Mouse (Mus musculus) spleen, postnatal 36 days (tissue): ENCODE measurements at regions not wholly inside any gene's neighbourhood (a gene's known extent, or its start where the extent isn't known, plus 50 kb on each side); places are given as distances from the start of the nearest gene placed in this dataset.
A peak's percentile ranks its signal among the peaks of the same experiment; 100 is the strongest.

Source experiments
- DNase-seq, 2 experiments: peaks; one replicate each; pipeline ENCODE4 v3.0.0; 2022; ENCODE audit warnings: low spot score in 2 of 2, mixed read lengths in 1 of 2

GRCm38 (mm10) chr3:131056893-131057660, 53.2 kb upstream of the Lef1 start:
- peak; percentile 71 to 77 for DNase-seq

DNA sequence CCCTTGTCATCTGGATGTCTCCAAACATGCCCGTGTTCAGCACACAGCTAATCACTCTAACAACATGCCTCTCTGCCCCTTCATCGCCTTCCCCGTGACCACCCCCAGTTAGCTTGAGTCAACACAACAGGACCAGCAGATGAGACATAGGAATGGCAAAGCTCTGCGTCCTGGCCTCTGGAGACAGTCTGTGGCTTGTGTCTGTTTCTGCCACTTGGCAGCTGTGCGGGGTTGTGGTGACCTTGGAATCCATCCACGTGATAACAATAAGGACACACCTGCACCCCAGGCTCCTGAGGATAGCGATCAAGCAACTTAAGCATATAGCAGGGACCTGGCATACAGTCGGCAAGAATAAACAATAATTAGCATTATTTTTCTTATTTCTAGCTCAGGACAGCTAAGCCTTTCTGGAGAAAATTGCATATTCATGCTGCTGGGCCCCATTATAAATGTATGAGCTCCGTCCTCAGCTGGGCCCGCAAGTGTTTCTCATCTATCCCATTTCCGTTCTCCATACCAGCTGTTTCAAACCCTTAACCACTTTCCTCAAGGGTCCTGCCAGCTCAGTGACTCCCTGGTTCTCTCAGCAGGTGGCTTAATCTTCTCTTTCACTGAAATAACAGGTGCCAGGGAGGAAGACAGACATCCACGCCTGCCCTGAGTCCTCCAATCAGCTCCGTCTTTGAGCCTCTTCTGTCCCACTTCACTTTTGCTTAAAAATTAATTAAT, 55.9 kb upstream of the Lef1 start:
- DNase-seq, result no peak

- no peak for DNase-seq
Observed at GRCm38 (mm10) chr3:131047716-131048115, 62.6 kb upstream of the Lef1 start.

- DNase-seq, result no peak
Observed at GRCm38 (mm10) chr3:131046412-131046811, 63.9 kb upstream of the Lef1 start.

- DNase-seq, result no peak
Observed at GRCm38 (mm10) chr3:131040214-131040825, 70.0 kb upstream of the Lef1 start.

DNA sequence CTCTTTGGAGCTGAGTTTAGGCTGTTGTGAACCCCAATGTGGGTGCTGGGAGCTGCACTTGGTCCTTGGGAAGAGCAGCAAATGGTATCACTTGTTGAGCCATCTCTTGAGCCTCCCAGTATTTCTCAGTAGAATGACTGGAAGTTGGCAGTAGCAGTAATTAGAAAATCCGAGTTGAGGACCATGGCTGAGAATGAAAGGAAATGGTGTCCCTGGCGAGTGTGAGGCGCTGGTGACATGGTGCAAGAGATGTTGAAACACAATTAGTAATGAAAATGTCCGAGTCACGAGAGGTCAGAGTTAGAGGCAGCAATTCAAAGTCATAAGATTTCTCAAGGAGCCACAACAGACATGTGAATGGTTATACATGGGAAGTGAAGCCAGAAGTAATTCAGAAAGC, 73.2 kb upstream of the Lef1 start:
- no peak for DNase-seq

DNA sequence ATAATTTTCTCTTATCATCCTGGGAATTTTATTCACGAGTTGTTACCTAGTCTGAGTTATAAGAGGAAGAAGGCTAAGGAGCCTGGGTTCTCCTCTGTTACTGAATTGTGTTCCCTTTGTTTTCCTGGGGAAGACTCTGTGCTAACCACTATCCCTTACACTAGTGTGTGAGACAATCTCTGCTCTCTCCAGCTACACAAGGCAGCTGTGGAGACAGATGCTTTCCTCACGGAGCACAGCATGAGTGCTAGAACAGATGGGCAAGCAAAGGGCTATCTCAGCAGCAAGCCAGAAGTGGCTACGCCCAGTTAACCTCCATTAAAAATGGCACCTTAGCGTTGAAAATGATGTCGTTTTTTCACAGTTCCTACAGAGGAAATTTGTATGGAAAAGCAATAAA, 75.5 kb upstream of the Lef1 start:
- no peak for DNase-seq

- DNase-seq, result no peak
Observed at GRCm38 (mm10) chr3:131026336-131026735, 83.9 kb upstream of the Lef1 start.

GRCm38 (mm10) chr3:131019163-131019956, 90.9 kb upstream of the Lef1 start:
- DNase-seq, result peak; percentile 75 to 82

- DNase-seq, result no peak
Observed at GRCm38 (mm10) chr3:131017899-131018298, 92.4 kb upstream of the Lef1 start.

DNA sequence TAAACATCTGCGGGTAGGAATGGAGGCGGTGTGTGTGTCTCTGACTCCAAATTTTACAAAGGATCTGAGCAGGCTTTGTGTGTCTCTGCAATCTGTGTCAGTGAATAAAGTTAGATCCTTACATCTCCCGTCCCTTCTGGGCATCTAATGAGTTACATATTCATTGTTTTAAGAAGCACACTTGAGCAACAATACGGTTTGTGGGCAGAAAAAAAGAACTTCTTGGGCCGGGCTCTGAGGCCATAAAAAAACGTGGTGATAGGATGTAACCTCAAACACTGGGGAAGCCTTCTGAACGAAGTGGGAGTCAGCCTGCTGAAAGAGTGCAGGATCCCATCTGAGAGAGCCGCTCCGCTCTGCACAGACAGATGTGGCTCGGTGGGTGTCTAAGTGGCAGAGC, 94.2 kb upstream of the Lef1 start:
- DNase-seq, result no peak

DNA sequence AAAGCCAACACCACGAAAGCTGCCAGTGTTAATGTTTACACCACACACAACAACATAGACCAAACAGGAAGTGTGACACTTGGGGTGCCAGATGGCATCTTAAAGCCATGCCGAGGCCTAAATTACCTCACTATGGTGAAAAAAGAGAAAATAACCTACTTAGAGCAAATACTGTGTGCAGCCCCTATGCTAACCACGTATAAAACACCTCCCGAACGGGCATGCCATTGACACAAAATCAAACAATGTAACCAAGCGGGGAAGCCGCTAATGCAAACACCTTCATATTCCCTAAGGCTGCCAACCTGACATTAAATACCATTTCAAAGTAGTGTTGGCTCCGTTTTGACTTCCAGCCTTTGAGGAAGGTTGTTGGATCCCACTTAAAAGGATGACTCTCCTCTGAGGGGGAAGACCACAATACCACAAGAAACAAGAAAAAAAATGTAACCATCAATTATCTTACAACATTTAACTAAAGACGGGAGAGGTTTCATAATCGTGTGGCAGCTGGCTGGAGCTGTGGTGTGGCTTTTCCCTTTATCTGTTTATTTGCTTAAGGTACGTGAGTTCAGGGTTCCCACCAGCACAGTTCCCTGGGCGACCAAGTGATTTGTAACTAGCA, 96.1 kb upstream of the Lef1 start:
- no peak for DNase-seq

DNA sequence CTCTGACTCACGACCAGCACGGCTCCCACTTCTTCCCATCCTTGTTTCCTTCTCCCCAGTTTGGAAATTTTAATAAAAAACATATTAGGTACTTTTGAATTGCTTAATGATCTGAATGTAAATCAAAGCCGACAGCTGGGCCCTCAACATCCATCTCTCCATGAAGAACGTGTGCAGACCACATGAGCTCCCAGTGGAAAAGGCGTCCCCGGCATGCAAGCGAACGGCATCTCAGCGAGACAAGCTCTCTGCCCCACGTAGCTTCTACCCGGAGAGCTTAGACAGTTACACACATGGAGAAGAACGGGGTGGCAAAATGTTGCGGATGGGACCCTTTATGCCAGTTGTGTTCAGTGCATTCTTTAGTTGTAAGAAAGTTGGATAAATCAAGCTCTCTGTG, 109.6 kb upstream of the Lef1 start:
- DNase-seq, result no peak

DNA sequence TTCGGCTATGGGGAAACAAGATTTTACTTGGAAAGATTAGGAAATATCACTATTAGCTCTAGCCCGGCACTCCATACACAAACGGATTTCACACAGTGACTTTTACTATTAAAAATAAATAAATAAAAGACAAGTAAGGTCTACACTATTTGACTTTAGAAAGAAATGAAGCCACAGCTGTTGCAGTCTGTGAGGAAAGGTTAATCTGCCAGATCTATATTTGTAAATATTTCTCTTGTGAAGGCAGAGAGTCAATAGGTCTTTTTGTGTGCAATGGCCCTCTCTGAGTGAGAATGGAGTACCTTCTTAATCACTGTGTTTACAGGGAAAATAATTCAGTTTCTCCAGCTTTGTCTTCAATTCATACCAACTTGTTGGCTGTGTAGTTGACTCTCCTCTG, 110.0 kb upstream of the Lef1 start:
- no peak for DNase-seq

- no peak for DNase-seq
Observed at GRCm38 (mm10) chr3:130999818-131000217, 110.5 kb upstream of the Lef1 start.

- no peak for DNase-seq
Observed at GRCm38 (mm10) chr3:130998433-130998832, 111.8 kb upstream of the Lef1 start.

GRCm38 (mm10) chr3:130996786-130997185, 113.5 kb upstream of the Lef1 start:
- DNase-seq, result no peak

DNA sequence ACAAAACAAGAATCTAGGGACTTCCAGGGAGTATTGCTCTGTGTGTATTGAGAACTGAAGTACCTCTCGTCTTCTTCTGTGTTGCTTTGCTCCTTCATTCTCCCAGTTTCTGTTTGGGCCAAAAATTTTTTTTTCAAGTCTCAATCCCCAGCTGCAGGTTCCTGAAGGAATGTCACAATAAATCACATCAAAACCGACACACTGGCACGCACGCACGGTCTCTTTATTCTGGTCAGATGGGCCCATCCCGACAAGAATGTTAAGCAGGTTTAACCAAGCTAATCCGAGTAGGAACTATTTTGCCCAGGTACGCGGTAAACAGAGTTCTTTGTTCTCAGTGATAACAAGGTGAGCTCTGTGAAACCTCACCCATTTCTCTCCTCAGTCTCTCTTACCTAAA, 118.3 kb upstream of the Lef1 start:
- DNase-seq, result no peak

DNA sequence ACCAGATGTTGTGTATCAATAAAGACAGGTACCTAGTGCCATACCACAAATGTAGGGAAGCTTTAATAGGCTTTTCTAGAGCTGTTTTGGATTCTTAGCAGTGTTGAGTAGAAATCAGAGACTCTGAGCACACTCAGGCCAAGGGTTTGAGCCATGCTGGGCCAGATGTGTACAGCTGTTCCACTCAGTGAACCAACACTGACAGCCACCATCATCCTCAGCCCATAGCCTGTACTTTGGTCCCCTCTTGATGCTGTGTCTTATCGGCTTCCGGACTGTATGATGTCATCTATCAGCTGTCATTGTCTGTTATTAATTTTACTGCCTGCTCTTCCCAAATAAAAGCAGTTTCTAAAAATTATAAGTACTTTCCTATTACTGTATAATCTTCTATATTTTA, 123.6 kb upstream of the Lef1 start:
- no peak for DNase-seq

DNA sequence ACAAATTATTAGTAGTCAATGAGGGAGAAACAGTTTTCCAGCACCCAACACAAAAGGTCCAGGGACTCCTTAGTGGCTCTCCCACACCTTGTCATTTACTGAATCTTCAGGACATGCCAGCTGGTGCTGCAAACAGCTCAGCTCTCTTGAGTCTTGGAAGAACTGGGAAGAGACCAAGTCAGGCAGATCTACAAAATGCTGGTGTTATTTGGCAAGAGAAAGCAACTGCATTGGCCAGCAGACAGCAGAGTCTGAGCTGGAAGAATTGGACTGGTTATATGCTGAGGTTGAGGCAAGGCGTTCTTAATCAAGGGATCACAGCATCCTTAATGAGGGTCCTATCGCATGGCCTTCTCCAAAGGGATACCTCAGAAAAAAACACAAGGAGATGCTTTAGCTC, 124.2 kb upstream of the Lef1 start:
- DNase-seq, result no peak

GRCm38 (mm10) chr3:130981566-130981965, 128.7 kb upstream of the Lef1 start:
- DNase-seq, result no peak
